Mouse (Mus musculus) gastrocnemius, adult 18-20 months (tissue): ENCODE measurements at regions not wholly inside any gene's neighbourhood (a gene's known extent, or its start where the extent isn't known, plus 50 kb on each side); places are given as distances from the start of the nearest gene placed in this dataset.

ENCODE experiments used
- DNase-seq: peaks from one replicate; pipeline ENCODE4 v3.0.0; 2021; ENCODE audit warnings: low spot score

GRCm38 (mm10) chr10:109607121-109607520 lies 596.3 kb upstream of the Syt1 start:
- DNase-seq, result no peak

GRCm38 (mm10) chr10:109603241-109603640 lies 592.5 kb upstream of the Syt1 start:
- no peak for DNase-seq

DNA sequence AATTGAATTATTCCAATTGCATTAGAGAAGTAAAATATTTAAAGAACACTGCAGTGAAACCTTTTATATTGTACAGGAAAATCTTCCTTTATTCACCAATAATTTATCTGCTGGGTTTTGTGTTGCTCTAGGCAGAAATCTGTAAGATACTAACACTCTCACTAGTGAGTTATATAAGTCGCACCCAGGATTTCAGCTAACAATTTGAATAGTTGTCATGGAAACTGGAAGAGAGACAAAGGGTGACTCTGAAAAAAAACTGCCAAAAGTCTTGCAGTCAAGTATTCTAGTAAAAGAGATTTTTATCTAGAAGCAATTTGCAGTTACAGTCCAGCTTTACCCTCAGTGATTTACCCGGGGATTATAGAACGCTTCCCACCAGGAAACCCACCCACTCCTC lies 587.8 kb upstream of the Syt1 start:
- no peak for DNase-seq

DNA sequence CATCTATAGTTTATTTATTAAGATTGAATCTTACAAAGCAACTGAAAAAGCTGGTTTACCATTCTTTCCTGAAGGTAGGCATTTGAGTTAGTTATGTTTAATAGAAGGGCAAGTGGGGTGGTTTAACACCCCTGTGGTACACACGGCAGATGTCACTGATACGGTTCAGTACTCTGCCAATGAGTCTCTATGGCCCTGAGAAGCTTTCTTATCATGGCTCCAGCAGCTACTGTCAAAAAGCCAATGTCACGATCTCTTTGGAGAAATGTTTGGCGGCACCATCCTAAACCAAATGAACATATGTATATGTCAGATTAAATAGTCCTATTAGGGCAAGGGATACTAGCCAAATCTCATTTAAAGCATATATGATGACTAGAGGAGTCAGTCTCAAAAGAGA lies 562.4 kb upstream of the Syt1 start:
- no peak for DNase-seq

DNA sequence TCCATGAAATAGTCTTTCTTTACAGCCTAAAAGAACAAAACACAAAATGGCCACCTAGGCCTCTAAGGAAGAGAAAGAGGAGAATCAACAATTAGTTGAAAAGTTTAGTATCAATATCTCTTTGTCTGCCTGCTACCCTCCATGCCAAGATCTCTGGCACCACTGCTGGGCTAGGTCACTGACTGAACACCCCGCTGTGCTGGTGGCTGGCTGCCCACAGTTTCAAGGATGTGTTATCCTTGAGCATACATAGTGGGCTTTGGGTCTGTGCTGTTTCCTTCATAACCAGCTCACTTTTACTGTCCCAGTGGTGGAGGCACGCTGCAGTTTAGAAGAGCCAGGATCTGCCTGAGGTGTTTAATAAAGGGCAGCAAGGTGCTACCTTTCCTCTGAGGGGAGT lies 559.0 kb upstream of the Syt1 start:
- no peak for DNase-seq

DNA sequence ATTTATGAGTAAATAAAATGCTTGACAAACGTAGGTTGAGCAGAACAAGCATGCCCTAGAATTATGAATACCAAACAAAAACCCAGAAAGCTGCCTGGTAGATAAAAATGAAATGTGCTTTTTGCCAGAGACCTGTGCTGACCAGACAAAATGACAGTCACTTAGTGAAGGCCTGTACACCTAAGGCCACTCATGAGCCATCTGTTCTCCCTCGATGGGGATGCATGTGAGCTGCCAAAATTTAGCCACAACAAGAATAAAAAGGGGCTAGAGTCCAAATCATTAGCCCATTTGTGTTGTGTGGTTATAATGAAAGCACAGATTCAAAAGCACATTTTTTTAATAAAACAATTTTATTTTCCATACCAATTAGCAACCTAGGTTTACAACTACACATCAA lies 555.9 kb upstream of the Syt1 start:
- no peak for DNase-seq

DNA sequence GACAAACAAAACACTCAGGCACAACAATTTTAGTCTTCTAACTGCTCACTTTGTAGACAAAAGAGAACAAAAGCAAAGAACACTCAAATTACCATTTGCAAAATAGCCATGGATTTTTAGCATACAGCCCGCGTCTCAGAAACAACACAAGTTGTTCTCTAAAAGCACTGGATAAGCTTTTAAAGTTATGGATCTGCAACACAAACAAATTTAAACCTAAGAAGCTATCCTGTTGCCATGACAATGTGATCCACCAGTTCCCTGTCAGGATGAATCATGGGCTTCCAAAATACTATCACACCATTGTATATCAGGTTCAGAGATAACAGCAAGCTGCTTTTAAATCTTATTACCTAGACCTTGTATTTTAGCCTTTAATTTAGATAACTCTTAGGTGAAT lies 550.9 kb upstream of the Syt1 start:
- DNase-seq, result no peak

- no peak for DNase-seq
Measured at GRCm38 (mm10) chr10:109561094-109561493, 550.3 kb upstream of the Syt1 start.

DNA sequence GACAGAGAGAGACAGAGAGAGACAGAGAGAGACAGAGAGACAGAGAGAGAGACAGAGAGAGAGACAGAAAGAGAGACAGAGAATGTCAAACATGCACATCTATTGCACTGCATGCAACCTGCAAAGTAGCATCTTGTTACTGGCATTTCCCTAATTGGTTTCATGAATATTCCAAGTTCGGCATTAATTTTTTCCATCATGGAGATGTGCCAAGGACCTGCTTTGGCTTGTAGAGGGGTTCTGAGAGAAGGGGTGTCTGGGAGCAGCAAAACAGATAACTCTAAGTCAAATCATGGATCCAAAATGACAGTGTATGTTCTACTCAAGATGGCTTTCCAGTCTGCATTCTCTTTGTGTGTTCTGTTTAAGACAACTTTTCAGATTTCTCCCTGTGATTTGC lies 532.5 kb upstream of the Syt1 start:
- no peak for DNase-seq

DNA sequence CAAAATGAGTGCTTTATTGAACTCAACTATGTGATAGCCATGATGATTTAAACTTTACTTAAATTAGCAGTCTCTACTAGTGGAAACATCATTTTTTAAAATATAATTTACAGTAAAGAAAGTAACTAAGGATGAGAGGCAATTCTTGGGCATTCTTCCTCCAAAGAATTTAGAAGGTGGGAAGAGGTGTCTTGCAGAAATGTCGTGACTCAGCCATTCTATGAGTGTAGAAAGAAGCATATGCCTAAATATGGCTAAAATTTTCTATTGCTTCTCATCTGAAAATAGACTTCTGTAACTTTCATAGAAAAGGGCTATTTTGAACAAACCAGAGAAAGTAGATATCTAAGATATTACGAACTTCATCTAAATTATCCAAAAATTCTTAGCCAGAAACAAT lies 529.4 kb upstream of the Syt1 start:
- DNase-seq, result no peak

DNA sequence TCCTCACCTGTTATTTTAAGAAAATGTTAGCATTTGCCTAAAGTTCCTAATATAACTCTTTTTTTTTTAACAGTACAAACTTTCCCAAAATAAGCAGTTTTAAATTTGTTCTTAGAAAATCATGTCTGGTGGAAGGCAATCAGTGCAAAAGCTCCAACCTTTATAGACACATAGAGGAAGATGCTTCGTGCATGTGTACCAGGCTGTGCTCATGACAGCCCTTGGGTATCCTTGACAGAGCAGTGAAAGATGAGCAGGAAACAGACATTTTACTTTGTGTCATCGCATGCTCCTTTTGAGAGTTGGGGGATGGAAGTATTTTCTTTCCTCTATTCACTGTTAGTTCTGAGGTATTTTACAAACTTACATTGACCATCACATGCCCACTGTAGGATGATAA lies 517.3 kb upstream of the Syt1 start:
- no peak for DNase-seq

- DNase-seq, result no peak
Measured at GRCm38 (mm10) chr10:109521681-109522080, 510.9 kb upstream of the Syt1 start.

GRCm38 (mm10) chr10:109517664-109518063 lies 506.9 kb upstream of the Syt1 start:
- DNase-seq, result no peak

GRCm38 (mm10) chr10:109515225-109515624 lies 504.4 kb upstream of the Syt1 start:
- DNase-seq, result no peak

GRCm38 (mm10) chr10:109510917-109511715 lies 500.3 kb upstream of the Syt1 start:
- DNase-seq, result no peak

GRCm38 (mm10) chr10:109508553-109508952 lies 497.8 kb upstream of the Syt1 start:
- DNase-seq, result no peak

DNA sequence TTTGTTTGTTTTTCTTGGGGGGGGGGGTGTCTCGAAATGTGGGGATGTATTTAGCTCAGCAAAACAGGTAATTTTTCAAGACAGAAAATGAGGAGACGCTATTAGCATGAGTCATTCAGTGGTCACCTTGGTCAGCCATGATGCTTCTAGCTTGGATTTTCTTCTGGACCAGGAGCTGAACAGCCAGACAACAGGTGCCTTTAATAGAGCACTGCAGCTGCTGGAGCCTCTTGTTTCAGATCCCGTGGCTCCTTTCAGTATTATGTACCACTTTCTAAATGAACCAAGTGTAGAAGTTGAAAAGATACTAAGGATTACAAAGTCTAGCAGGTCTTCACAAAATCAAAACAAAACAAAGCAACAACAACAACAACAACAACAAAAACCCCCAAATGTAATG lies 496.4 kb upstream of the Syt1 start:
- DNase-seq, result no peak

GRCm38 (mm10) chr10:109504683-109505082 lies 493.9 kb upstream of the Syt1 start:
- DNase-seq, result no peak

- DNase-seq, result no peak
Measured at GRCm38 (mm10) chr10:109500861-109501260, 490.1 kb upstream of the Syt1 start.

DNA sequence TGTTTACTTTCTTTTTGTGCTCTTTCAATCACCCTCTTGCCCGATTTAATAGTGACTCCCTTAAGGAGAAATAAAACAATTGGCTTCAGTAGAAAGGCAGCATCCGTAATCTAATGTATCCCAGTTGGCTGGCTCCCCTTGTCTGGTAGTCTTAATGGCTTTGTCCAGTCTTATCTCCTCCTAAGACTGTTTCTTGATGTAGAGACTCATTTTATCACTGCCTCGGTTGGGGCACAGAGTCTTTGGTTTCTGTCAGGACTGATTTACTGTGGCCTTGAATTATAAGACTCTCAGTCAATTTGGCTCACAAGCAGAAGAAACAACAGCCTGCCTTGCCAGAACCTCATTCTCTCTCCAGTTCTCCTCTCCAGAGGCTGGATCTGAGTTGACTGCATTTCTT lies 487.5 kb upstream of the Syt1 start:
- DNase-seq, result no peak

- no peak for DNase-seq
Measured at GRCm38 (mm10) chr10:109496161-109496560, 485.4 kb upstream of the Syt1 start.

- no peak for DNase-seq
Measured at GRCm38 (mm10) chr10:109490765-109491164, 480.0 kb upstream of the Syt1 start.

- DNase-seq, result no peak
Measured at GRCm38 (mm10) chr10:109488000-109488399, 477.2 kb upstream of the Syt1 start.
